Mouse (Mus musculus) lung, postnatal 4 days (tissue): ENCODE data around the gene Klk1b5.
"Not testable (repeated sequence)": the region's sequence is repeated elsewhere in the genome, so short reads cannot be mapped to it uniquely, and the experiment has no call there.

Experiments used
- DNase-seq, 2 experiments: peaks; one replicate each; pipeline ENCODE4 v3.0.0; 2021

Gene Klk1b5

DNA sequence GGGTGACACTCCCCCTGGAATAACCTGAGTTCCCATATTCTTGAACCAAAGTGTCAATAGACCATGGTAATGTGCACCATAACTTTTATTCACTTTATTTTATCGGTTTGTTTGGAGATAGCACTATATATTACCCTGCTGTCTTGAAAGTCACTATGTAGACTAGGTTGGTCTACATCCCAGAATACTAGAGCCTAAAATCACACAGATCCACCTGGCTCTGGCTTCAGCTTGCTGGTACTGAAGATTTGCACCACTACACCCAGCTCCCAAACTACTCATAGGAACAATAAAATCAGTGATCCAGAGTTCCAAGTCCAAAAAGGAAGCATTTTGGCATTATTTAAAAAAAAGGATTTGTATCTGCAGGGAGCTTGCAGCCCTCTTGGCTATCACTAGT, at the start of gene Klk1b5:
Klk1b5 (plus strand) TSS at position 301 of the 400 bp plus-strand sequence.
- DNase-seq = no peak

DNA sequence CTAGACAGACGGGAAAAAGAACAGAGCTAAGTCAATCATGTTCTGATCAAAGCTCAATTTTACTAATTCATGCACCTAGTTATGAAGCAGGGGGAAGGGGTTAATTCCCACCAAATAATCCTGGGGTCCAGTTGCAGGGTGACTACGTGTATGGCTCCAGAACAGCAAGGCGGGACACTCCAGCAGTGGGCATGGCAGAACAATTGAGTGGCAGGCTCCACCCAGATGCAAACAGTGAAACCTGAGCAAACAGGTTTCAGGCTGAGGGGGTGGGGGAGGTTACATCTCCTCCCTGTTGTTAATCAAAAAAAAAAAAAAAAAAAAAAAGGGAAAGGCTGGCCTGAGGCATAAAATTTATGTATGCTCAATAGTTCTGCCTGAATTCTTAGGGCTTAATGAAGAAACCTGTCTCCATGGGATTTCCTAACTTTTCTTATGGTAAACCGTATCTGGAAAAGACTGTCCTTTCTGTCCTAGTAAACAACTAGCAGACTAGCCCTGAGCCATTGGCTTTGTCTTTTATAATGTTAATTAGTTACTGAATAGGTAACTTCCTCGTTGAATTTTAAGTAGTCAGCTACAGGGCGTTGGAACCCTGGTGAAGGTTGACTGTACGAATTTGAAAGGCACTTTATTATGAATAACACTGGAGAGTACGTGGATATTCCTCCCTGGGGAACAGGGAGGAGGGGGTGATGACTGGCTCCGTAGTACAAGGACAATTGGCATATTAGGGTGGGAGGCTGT, 36.3 kb upstream of the Klk1b5 start:
- DNase-seq = no peak

DNA sequence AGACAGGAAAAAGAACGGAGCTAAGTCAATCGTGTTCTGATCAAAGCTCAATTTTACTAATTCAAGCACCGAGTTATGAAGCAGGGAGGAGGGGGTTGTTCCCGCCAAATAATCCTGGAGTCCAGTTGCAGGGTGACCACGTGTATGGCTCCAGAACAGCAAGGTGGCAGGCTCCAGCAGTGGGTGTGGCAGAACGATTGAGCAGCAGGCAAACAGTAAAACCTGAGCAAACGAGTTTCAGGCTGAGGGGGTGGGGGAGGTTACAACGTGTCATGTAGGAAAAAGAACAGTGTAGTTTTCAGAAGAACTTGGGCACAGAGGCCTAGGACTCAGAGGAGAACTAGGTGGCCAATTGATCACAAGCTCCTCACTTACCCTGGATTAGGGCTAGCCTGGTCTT, 29.2 kb upstream of the Klk1b5 start:
- not testable (repeated sequence) for DNase-seq

DNA sequence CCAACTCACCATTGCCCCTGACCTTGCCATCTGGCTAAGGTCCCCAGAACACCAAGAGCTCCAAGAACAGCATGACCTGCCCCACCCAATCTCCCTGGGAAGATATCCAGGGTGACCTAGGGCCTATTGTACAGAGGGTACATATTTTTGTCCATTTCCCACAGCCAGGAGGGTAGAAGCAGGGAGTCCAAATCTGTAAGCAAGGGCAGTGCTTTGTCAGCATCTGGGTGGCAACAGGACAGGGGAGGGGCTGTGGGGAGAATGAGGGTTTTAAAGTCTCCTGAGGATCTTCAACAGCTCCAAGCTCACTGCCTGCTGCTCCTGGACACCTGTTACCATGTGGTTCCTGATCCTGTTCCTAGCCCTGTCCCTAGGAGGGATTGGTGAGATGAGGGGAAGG, 27.8 kb upstream of the Klk1b5 start, which contains the start of gene Klk1b24:
Klk1b24 (plus strand) TSS at position 301 of the 400 bp plus-strand sequence.
- not testable (repeated sequence) for DNase-seq

DNA sequence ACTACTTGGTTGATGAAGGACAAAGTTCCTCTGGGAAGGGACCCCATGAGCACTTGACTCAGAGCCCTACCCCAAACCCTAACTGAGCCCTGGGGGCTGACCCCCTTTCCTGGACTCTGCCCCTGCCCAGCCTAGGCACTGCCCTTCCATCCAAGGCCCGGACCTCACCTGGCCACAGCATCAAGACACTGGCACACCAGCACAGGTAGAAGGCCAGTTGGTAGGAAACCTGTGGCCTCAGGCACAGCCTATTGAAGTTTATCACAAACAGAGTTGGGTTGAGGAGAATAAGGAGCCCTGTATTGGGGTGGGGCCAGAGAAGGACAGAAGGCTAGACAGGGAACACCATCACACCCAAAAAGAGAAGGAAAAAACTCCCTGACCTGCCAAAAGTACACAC, 22.3 kb upstream of the Klk1b5 start:
- not testable (repeated sequence) for DNase-seq

DNA sequence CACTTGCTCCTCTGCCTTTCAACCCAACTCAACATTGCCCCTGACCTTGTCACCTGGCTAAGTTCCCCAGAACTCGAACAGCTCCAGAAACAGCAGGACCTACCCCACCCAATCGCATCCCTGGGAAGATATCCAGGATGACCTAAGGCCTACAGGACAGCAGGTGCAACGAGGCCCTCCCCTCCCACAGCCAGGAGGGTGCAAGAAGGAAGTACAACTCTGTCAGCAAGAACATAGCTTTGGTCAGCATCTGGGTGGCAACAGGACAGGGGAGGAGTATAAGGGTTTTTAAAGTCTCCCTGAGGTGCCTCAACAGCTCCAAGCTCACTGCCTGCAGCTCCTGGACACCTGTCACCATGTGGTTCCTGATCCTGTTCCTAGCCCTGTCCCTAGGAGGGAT, 17.9 kb upstream of the Klk1b5 start, which contains the start of gene Klk1b3:
Klk1b3 (plus strand) TSS at position 301 of the 400 bp plus-strand sequence.
- no peak for DNase-seq

DNA sequence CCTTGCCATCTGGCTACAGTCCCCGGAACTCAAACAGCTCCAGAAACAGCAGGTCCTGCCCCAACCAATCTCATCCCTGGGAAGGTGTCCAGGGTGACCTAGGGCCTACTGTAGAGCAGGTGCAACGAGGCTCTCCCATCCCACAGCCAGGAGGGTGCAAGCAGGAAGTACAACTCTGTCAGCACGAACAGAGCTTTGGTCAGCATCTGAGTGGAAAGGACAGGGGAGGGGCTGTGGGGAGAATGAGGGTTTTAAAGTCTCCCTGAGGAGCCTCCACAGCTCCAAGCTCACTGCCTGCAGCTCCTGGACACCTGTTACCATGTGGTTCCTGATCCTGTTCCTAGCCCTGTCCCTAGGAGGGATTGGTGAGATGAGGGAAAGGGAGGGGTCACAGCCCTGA, 8.6 kb upstream of the Klk1b5 start, which contains the start of gene Klk1b4:
Klk1b4 (plus strand) TSS at position 301 of the 400 bp plus-strand sequence.
- not testable (repeated sequence) for DNase-seq

DNA sequence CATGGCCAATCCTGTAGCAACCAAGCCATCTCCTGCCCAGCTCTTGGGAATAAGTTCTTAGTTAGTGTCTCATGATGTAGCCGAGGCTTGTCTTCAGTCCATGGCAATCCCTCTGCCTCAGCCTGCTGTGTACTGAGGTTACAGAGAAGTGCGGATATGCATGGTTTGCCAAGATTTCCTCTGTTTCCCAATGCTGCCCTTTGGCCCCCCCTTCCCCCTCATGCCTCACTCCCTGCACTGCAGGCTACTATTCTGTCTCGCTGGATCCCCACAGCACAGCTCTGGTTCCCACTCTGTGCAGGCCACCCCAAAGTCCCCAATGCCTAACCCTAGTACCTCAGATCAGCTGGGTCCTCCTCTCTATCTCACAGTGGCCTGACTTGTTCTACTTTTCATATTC, 7.4 kb upstream of the Klk1b5 start:
- no peak for DNase-seq

DNA sequence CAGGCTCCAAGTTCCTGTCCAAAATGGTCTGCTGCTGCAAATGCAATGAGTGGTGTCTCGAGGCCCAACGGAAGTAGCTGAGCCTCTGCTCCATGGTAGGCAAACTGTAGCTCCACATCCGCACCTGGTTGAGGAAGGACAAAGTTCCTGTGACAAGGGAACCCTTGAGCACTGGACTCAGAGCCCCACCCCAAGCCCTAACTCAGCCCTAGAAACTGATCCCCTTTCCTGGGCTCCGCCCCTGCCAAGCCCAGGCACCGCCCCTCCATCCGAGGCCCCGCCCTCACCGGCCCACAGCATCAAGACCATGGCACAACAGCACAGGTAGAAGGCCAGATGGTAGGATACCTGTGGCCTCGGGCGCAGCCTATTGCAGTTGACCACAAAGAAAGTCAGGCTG, 5.9 kb downstream of the Klk1b5 start:
- DNase-seq = not testable (repeated sequence)

DNA sequence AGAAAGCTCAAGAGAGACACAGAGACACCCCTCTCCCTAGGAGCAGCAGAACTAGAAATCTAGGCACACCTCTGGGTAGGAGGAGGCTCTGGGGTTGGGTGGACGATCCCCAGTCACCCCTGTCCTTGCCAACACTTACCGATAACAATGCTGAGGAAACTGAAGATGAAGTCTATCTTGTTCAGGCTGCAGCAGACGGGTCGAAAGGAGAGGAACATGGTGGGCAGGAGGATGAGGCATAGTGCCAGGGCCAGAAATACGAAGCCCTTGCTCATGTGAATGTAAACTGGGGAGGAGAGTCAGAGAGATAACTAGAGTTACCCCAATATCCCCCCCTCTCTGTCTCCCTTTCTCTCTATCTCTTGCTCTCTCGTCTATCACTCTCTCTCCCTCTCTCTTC, 6.6 kb downstream of the Klk1b5 start:
- not testable (repeated sequence) for DNase-seq

DNA sequence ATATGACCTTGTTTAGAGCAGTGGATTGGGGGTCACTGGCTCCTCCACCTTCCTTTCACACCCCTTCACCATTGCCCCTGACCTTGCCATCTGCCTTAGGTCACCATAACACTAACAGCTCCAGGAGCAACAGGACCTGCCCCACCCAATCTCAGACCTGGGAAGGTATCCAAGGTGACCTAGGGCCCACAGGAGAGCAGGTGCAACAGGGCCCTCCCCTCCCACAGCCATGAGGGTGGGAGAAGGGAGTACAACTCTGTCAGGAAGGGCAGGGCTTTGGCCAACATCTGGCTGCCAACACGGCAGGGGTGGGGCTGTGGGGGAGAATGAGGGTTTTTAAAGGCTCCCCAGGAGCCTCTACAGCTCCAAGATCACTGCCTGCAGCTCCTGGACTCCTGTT, 9.3 kb downstream of the Klk1b5 start, which contains the start of gene Klk1:
Klk1 (plus strand) TSS at position 285 of the 400 bp plus-strand sequence.
- no peak for DNase-seq

DNA sequence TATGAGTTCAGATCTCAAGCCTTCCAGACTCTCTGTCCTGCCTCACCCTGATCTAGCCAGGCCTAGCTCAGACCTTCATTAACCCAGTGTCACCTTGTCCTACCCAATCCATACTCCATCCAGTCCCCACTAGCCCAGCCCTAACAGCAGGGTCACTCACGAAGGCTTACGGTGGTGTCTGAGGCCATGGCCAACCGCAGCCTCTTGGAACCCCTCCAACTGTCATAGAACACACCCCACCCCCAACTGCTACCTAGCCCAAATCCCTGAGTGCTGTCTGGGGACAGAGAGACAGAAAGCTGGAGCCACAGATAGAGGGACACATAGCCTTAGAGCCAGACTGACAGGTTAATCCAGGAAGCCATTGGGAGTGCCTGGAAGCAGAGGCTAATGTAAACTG, 20.2 kb downstream of the Klk1b5 start, which contains the start of gene Gm36864:
Gm36864 (plus strand) TSS at position 269 of the 400 bp plus-strand sequence.
- DNase-seq = no peak

DNA sequence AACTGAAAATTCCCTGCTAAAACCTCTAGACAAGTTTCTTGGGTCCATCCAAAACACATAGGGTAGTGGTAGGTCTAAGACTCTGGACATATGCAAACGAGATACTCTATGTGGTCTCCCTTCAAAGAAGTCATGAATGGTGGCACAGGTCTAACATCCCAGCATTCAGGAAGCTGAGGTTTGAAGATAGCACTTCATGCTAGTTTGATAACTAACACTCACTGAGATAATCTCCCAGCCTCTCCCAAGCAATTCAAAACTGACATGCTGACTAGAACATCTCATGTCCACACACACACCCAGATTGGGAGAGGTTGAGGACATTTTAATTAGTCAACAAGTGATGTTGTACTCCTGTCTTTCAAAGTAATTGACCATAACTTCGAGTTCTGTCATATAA, 24.2 kb downstream of the Klk1b5 start:
- DNase-seq = no peak

DNA sequence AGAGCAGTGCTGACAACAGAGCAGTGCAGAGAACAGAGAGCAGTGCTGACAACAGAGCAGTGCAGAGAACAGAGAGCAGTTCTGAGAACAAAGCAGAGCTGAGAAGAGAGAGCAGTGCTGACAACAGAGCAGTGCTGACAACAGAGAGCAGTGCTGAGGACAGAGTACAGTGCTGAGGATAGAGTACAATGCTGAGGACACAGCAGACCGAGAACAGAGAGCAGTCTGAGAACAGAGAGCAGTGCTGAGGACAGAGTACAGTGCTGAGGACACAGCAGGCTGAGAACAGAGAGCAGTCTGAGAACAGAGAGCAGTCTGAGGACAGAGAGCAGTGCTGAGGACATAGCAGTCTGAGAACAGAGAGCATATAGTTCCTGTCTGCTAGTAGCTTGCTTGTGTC, 25.0 kb downstream of the Klk1b5 start:
- no peak for DNase-seq

DNA sequence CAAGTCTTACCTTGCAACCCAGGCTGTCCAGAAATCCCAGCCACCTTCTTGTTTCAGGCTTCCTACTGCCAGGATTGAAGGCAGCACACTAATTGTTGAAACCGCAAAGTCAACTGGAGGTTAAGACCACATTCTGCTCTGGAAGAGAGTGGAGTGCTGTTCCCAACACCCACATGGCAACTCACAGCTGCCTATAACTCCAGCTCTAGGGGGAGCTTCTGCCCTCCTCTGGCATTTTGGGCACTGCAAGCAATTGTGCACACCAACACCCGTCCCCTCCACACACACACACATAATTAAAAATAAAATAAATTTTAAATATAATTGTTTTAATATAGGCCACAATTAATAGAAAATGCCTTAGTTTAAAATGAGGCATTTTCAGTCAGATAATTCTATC, 25.4 kb downstream of the Klk1b5 start:
- no peak for DNase-seq

DNA sequence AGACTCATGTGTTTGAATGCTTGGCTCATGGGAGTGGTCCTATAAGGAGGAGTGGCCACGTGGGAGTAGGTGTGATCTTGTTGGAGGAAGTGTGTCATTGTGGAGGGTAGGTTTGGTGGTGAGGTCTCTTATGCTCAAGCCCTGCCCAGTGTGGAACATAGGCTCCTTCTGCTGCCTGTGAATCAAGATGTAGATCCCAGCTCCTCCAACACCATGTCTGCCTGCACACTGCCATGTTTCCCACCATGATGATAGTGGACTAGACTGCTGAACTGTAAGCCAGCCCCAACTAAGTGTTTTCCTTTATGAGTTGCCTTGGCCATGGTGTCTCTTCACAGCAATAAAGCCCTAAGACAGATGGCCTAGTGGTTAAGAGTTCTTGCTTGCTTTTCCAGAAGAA, 28.3 kb downstream of the Klk1b5 start:
- no peak for DNase-seq

DNA sequence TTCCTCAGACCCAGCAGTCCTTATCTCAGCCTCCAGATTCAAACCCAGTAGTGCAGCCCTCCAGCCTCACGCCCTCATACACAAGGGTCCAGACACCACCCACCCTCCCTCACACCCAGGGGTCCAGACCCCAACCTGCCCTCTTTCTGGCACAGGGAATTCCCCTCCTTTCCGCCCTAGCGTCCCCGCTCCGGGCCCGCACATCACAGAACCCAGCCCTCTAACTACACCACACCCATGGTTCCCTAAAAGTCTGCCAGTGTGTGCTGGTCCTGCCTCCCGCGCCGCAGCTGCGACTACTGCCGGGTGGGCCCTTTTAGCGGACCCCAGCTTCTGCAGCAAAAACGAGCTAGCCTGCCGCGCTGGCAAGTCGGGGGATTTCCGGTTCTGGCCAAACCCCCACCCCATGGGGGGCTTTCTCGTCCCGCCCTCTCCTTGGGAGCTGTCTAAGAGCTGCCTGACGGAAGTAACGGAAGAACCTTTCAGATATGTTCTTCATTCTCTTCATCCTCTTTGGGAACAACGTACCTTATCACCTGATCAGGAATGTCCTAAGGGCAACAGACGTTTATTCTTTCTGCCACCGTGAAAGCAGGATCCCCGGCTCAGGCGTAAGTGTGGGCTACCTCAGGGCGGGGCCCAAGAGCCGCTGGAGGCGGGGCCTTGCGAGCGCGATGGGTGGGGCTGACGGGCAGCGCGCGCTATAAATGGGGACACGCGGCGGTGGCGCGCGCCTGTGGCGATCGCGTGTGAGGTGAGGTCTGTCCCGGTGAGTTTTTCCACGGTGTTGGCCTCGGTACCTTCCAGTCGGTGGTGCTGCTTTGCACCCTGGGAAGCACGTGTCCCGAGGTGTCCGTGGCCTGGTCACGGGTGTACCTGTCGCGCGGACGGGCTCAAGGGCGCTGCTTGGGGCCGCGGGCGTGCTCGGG, 30.6 kb downstream of the Klk1b5 start, which contains the start of the genes 1700028J19Rik and 2410002F23Rik:
1700028J19Rik (minus strand) TSS at position 641 of the 929 bp plus-strand sequence.
2410002F23Rik (plus strand) TSS at position 668 of the 929 bp plus-strand sequence.
- peak; percentile 92 to 94 for DNase-seq

DNA sequence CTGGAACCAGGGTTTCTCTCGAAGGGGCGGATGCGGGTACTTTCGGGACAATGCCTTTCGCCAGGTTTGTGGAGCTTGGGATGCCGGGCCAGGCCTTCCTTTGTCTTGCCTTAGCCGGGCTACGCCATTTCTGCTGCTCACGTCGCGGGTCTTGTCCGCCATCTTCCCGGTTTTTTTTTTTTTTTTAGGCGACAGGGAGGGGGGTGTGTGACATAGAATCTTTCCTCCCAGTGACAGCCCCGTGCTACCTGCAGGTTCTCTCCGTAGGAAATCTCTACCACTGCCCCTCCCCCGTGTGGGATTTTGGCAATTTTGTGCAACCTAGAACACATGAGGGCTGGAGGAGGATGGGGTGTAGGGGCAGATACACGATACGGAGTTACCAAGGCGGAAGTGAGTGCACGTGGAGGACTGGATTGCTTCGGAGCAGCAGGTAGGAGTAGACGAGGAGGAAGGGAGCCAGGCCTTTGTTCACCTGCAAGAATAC, 31.3 kb downstream of the Klk1b5 start:
- DNase-seq = no peak

DNA sequence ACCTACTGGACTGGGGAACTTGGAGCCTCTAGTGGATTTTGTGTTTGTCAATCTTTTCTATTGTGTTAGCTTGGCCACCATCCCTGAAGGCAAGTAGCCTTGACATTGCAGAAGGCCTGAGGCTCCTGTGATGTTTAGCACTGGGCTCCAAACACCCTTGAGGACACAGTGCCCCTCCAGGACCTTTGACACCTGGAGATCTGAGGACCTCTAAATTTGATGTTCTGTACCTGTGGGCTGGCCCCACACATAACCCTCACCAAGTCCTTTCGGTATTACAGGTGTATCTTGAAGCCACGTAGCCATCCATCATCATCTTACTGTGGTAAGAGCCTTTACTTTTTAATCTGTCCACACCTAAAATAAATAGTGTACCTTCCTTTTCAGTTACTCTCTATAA, 32.2 kb downstream of the Klk1b5 start:
- no peak for DNase-seq

DNA sequence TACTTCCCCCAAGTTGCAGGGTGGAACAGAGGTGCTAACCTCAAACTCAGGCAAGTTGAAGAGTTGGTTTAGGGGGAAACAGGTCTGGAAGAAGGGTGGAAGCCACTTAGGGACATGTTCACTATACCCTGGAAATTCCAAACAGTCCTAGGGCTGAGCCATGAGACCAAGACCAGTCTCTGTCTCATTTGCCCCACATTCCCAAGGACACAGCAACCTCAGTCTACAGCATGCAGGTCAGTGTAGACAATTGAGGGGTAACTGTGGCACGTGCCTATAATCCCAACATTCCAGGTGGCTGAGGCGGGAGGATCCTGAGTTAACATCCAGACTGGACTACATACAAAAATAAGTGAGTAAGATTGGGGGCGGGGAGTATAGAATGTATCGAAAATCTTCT, 33.5 kb downstream of the Klk1b5 start:
- DNase-seq = no peak

DNA sequence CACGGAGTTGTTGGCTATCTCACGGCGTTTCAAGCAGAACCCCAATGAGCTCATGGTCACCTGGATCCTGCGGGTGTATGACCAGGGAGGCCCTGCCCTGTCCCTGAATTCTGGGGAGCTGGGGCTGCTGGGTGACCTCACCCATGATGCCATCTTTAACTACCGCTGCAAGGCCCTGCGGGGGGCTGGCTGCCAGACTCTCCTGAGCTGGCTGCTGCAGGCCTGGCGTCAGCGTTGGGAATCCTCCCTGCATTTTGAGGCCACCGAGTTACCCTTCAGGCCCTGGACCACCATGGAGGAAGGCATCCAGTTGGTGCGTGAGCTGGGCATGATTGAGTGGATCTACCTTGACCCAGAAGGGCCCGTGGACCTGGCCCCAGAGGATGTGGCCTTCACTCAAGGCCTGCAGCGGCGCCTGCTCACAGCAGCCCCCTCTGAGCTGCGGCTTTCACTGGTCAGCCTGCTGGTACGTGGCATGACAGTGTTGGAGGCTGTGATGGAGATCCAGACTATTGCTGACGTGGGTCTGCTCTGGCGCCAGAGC, 35.1 kb downstream of the Klk1b5 start:
- DNase-seq = not testable (repeated sequence)

DNA sequence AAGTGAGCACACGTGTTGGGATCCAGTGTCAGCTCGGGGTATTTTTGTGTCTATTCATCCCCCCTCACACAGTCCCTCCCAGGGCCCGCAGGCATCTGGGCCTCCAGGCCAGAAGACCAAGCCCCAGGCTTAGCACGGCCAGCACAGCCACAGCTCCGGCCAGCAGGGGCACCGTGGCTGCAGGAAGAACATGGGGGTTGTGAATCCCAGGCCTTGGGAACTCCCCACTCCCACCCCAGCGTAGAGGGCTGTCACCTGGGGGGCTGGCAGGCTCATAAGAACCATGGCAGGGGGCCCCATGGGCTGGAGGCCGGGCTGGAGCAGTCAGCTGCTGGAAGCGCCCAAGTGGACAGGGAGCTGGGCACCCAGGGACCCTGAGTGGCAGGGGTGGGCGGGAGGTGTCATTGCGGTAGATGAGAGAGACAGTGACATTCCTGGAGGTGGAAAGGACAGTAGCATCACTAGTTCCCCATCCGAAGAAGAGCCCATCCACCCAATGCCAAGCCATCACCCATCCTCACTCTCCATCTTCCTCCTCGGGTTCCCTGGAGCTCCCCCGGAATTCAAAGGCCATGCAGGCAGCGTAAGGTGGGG, 37.4 kb downstream of the Klk1b5 start:
- DNase-seq = no peak
